Mouse (Mus musculus) lung, adult 2 months (tissue): Measurements from ENCODE around the gene Gars. TPM values are rescaled to one million over a fixed set of nuclear protein-coding genes. Genes with fewer than 3 reads are reported as not detected.

Experiments
- DNase-seq: peaks from one replicate; pipeline ENCODE4 v3.0.0; 2022
- H3K4me1 ChIP-seq: fragments of 200-500 bp; 2 replicates; pipeline ENCODE4 v1.6.1; 2011; ENCODE audit warnings: low read length; ENCODE audit not compliant: control insufficient read depth, insufficient read depth
- H3K4me3 ChIP-seq: fragments of 200-500 bp; replicated peaks from 2 replicates; pipeline ENCODE3; 2011; ENCODE audit warnings: low read depth, mild to moderate bottlenecking, control low read depth, low read length; ENCODE audit errors: extremely low read depth
- CTCF ChIP-seq: fragments of 200-500 bp; IDR thresholded peaks from 2 replicates; pipeline ENCODE4 v1.5.1; 2011; ENCODE audit warnings: mild to moderate bottlenecking, low read length, control low read depth; ENCODE audit not compliant: insufficient read depth
- POLR2A ChIP-seq: fragments of 200-500 bp; IDR thresholded peaks from 2 replicates; pipeline ENCODE4 v1.6.1; 2011; ENCODE audit warnings: low read depth, mild to moderate bottlenecking, control low read depth, low read length, borderline replicate concordance; ENCODE audit errors: extremely low read depth
- WGBS: fragments of 180-500 bp; shearing (Covaris S2); methylation state at CpG from one replicate; pipeline ENCODE4 v1.1.7; 2018; 5-methylcytosine and 5-hydroxymethylcytosine counted together
- polyA plus RNA-seq: library from polyadenylated mRNA; depleted of rRNA; stranded (reverse); fragments of >200 nt; gene quantifications from 2 replicates; pipeline ENCODE4 v1.2.3, GENCODE M21; 2012; rRNA removed

Gars gene
- polyA plus RNA-seq, 1 experiment = 32.4 TPM

GRCm38 (mm10) chr6:55087355-55087754, 49.5 kb downstream of the Gars start:
- TF ChIP-seq CTCF (no peak), POLR2A (no peak)
- WGBS = 50% methylated on average over 4 of the region's 4 CpGs
- no peak overlapping the region for H3K4me3 ChIP-seq
- DNase-seq = no peak
- H3K4me1 ChIP-seq = no peaks in the 10 kb centered on the region

GRCm38 (mm10) chr6:55090639-55091038, 52.8 kb downstream of the Gars start:
- 29% methylated on average over 4 of the region's 4 CpGs for WGBS
- Histone ChIP-seq H3K4me1 (no peaks in the 10 kb centered on the region), H3K4me3 (no peak overlapping the region)
- no peak for DNase-seq
- TF ChIP-seq CTCF (no peak), POLR2A (no peak)

GRCm38 (mm10) chr6:55091396-55091795, 53.6 kb downstream of the Gars start:
- DNase-seq = no peak
- no peak overlapping the region for H3K4me3 ChIP-seq
- 92% methylated on average over 9 of the region's 9 CpGs for WGBS
- no peaks in the 10 kb centered on the region for H3K4me1 ChIP-seq
- no peak for TF ChIP-seq CTCF
- no peak for TF ChIP-seq POLR2A

- WGBS = 50% methylated on average over 6 of the region's 6 CpGs
- no peak for DNase-seq
- H3K4me3 ChIP-seq = no peak overlapping the region
- H3K4me1 ChIP-seq = no peaks in the 10 kb centered on the region
- TF ChIP-seq POLR2A = no peak
- no peak for TF ChIP-seq CTCF
Measured at GRCm38 (mm10) chr6:55093431-55094146, 55.8 kb downstream of the Gars start.

- no peak overlapping the region for H3K4me3 ChIP-seq
Measured at GRCm38 (mm10) chr6:55098030-55098429, 60.2 kb downstream of the Gars start.

GRCm38 (mm10) chr6:55098603-55099002, 60.8 kb downstream of the Gars start:
- WGBS = 59% methylated on average over 5 of the region's 5 CpGs
- H3K4me1 ChIP-seq = no peaks in the 10 kb centered on the region
- DNase-seq = no peak
- H3K4me3 ChIP-seq = no peak overlapping the region
- TF ChIP-seq CTCF (no peak), POLR2A (no peak)

More at GRCm38 (mm10) chr6:55098030-55098429, 60.2 kb downstream of the Gars start:
- no peaks in the 10 kb centered on the region for H3K4me1 ChIP-seq
- 48% methylated on average over 5 of the region's 5 CpGs for WGBS
- no peak for DNase-seq
- TF ChIP-seq POLR2A = no peak
- no peak for TF ChIP-seq CTCF

GRCm38 (mm10) chr6:55108358-55108757, 70.6 kb downstream of the Gars start:
- TF ChIP-seq CTCF = no peak
- TF ChIP-seq POLR2A = no peak
- WGBS = 8% methylated on average over 7 of the region's 7 CpGs
- no peak overlapping the region for H3K4me3 ChIP-seq
- DNase-seq = peak; percentile 9
- no peaks in the 10 kb centered on the region for H3K4me1 ChIP-seq

GRCm38 (mm10) chr6:55117325-55118109, 79.7 kb downstream of the Gars start:
- no peak for DNase-seq
- WGBS = 1% methylated on average over 68 of the region's 68 CpGs
- Histone ChIP-seq H3K4me3 (no peak overlapping the region), H3K4me1 (no peaks in the 10 kb centered on the region)
- TF ChIP-seq CTCF = no peak
- no peak for TF ChIP-seq POLR2A

- no peak overlapping the region for H3K4me3 ChIP-seq
- no peaks in the 10 kb centered on the region for H3K4me1 ChIP-seq
- WGBS = 29% methylated on average over 4 of the region's 4 CpGs
- TF ChIP-seq POLR2A (no peak), CTCF (no peak)
- no peak for DNase-seq
Measured at GRCm38 (mm10) chr6:55123056-55123455, 85.2 kb downstream of the Gars start.

- WGBS = 76% methylated on average over 5 of the region's 5 CpGs
- H3K4me3 ChIP-seq = no peak overlapping the region
- DNase-seq = no peak
- TF ChIP-seq CTCF (no peak), POLR2A (no peak)
- H3K4me1 ChIP-seq = no peaks in the 10 kb centered on the region
Measured at GRCm38 (mm10) chr6:55126576-55126975, 88.8 kb downstream of the Gars start.

GRCm38 (mm10) chr6:55128391-55128790, 90.6 kb downstream of the Gars start:
- no peak for DNase-seq
- H3K4me3 ChIP-seq = no peak overlapping the region
- H3K4me1 ChIP-seq = no peaks in the 10 kb centered on the region
- TF ChIP-seq CTCF (no peak), POLR2A (no peak)

Other genes with a start within 250 kb of the Gars start
- gene Znrf2, start 221.1 kb upstream of the Gars start, polyA plus RNA-seq = 6.9 and 8.3 TPM in 2 replicates
- gene Nod1, start 65.4 kb upstream of the Gars start, polyA plus RNA-seq = 66.0 and 85.2 TPM in 2 replicates
- 1.4 and 2.4 TPM in 2 replicates for gene Ggct, start 45.1 kb upstream of the Gars start, polyA plus RNA-seq
- gene Crhr2, start 95.0 kb downstream of the Gars start, polyA plus RNA-seq = 1.3 and 4.9 TPM in 2 replicates
- 1,586 and 1,614 TPM in 2 replicates for gene Inmt, start 137.0 kb downstream of the Gars start, polyA plus RNA-seq
- gene Mindy4, start 165.4 kb downstream of the Gars start, polyA plus RNA-seq = 18.8 and 35.7 TPM in 2 replicates